Mouse (Mus musculus): ENCODE measurements around the gene Cp.

DNA sequence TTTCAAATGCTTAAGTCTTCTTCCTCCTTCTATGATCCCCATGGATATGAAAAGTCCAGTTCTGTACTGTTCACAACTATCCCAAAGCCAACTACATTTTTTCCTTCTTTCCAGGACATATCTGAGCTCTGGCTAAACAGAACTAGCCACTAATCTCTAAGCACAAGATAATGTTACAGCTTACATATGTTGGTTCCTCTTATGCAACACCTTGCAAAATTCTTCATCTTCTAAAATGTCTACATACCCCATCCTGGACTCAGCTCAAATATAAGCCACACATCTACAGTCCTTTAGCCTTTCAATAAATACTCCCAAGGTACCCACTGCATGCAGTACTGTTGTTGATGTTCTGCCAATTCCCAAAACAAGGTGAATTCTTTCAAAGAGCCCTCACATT lies 69.6 kb downstream of the Cp start:
- TF ChIP-seq CTCF (IDR thresholded peaks at IDR 0.05; ENCODE audit: control insufficient read depth, insufficient read depth, insufficient replicate concordance, low read depth, low read length) (no peak), POLR2A (IDR thresholded peaks at IDR 0.05; ENCODE audit: control insufficient read depth, low read depth, low read length) (no peak)
